Mouse (Mus musculus): ENCODE measurements around the gene Crcp. TPM values are rescaled to one million over a fixed set of nuclear protein-coding genes. Genes with fewer than 3 reads are reported as not detected.

Gene Crcp
- polyA plus RNA-seq, 1 experiment, result 25.7 TPM

GRCm38 (mm10) chr5:130007344-130007743, 21.7 kb upstream of the Crcp start:
- peak; percentile 15 for TF ChIP-seq CTCF (IDR thresholded peaks at IDR 0.05; ENCODE audit: low read depth, low read length)
- TF ChIP-seq POLR2A (IDR thresholded peaks at IDR 0.05; ENCODE audit: insufficient read depth, low read length), result no peak
- Histone ChIP-seq H3K36me3 (ENCODE audit: control insufficient read depth, insufficient read depth, low read length, poor library complexity, severe bottlenecking) (no peaks in the 10 kb centered on the region), H3K27ac (ENCODE audit: insufficient read depth, low read length) (no peak overlapping the region), H3K9me3 (replicated peaks; ENCODE audit: control insufficient read depth, insufficient read depth, low read length, poor library complexity, severe bottlenecking) (peaks cover 6% of the 10 kb centered on the region), H3K27me3 (ENCODE audit: control insufficient read depth, insufficient read depth, low read length, poor library complexity, severe bottlenecking) (no peaks in the 10 kb centered on the region), H3K4me1 (ENCODE audit: control insufficient read depth, insufficient read depth, low read length) (peaks cover 6% of the 10 kb centered on the region), H3K4me3 (ENCODE audit: low read depth, low read length) (no peak overlapping the region), H3K9ac (ENCODE audit: low read depth, poor library complexity, severe bottlenecking) (no peak overlapping the region)

GRCm38 (mm10) chr5:130008034-130008590, 21.0 kb upstream of the Crcp start:
- Histone ChIP-seq H3K27me3 (ENCODE audit: control insufficient read depth, insufficient read depth, low read length, poor library complexity, severe bottlenecking) (no peaks in the 10 kb centered on the region), H3K9me3 (replicated peaks; ENCODE audit: control insufficient read depth, insufficient read depth, low read length, poor library complexity, severe bottlenecking) (peaks cover 6% of the 10 kb centered on the region), H3K27ac (ENCODE audit: insufficient read depth, low read length) (no peak overlapping the region), H3K4me1 (ENCODE audit: control insufficient read depth, insufficient read depth, low read length) (peaks cover 3% of the 10 kb centered on the region), H3K36me3 (ENCODE audit: control insufficient read depth, insufficient read depth, low read length, poor library complexity, severe bottlenecking) (no peaks in the 10 kb centered on the region), H3K4me3 (ENCODE audit: low read depth, low read length) (no peak overlapping the region), H3K9ac (ENCODE audit: low read depth, poor library complexity, severe bottlenecking) (no peak overlapping the region)
- no peak for TF ChIP-seq EP300 (IDR thresholded peaks at IDR 0.05; ENCODE audit: insufficient read depth, low read depth, low read length)
- TF ChIP-seq CTCF (IDR thresholded peaks at IDR 0.05; ENCODE audit: low read depth, low read length), result no peak
- TF ChIP-seq POLR2A (IDR thresholded peaks at IDR 0.05; ENCODE audit: insufficient read depth, low read length), result no peak

- TF ChIP-seq EP300 (IDR thresholded peaks at IDR 0.05; ENCODE audit: insufficient read depth, low read depth, low read length) (no peak), CTCF (IDR thresholded peaks at IDR 0.05; ENCODE audit: low read depth, low read length) (no peak), POLR2A (IDR thresholded peaks at IDR 0.05; ENCODE audit: insufficient read depth, low read length) (no peak)
- H3K36me3 ChIP-seq (ENCODE audit: control insufficient read depth, insufficient read depth, low read length, poor library complexity, severe bottlenecking), result no peaks in the 10 kb centered on the region
- no peaks in the 10 kb centered on the region for H3K27me3 ChIP-seq (ENCODE audit: control insufficient read depth, insufficient read depth, low read length, poor library complexity, severe bottlenecking)
- H3K4me3 ChIP-seq (ENCODE audit: low read depth, low read length), result no peak overlapping the region
- peaks cover 6% of the 10 kb centered on the region for H3K9me3 ChIP-seq (replicated peaks; ENCODE audit: control insufficient read depth, insufficient read depth, low read length, poor library complexity, severe bottlenecking)
- no peak overlapping the region for H3K27ac ChIP-seq (ENCODE audit: insufficient read depth, low read length)
- no peaks in the 10 kb centered on the region for H3K4me1 ChIP-seq (ENCODE audit: control insufficient read depth, insufficient read depth, low read length)
- H3K9ac ChIP-seq (ENCODE audit: low read depth, poor library complexity, severe bottlenecking), result no peak overlapping the region
Measured at GRCm38 (mm10) chr5:130009784-130010183, 19.3 kb upstream of the Crcp start.

GRCm38 (mm10) chr5:130010961-130011360, 18.1 kb upstream of the Crcp start:
- TF ChIP-seq CTCF (IDR thresholded peaks at IDR 0.05; ENCODE audit: low read depth, low read length) (peak; percentile 48), POLR2A (IDR thresholded peaks at IDR 0.05; ENCODE audit: insufficient read depth, low read length) (no peak)
- Histone ChIP-seq H3K9ac (ENCODE audit: low read depth, poor library complexity, severe bottlenecking) (no peak overlapping the region), H3K9me3 (replicated peaks; ENCODE audit: control insufficient read depth, insufficient read depth, low read length, poor library complexity, severe bottlenecking) (peaks cover 6% of the 10 kb centered on the region), H3K4me1 (ENCODE audit: control insufficient read depth, insufficient read depth, low read length) (no peaks in the 10 kb centered on the region), H3K27ac (ENCODE audit: insufficient read depth, low read length) (no peak overlapping the region), H3K36me3 (ENCODE audit: control insufficient read depth, insufficient read depth, low read length, poor library complexity, severe bottlenecking) (no peaks in the 10 kb centered on the region), H3K27me3 (ENCODE audit: control insufficient read depth, insufficient read depth, low read length, poor library complexity, severe bottlenecking) (no peaks in the 10 kb centered on the region), H3K4me3 (ENCODE audit: low read depth, low read length) (no peak overlapping the region)

GRCm38 (mm10) chr5:130015104-130015503, 14.0 kb upstream of the Crcp start:
- Histone ChIP-seq H3K4me1 (ENCODE audit: control insufficient read depth, insufficient read depth, low read length) (no peaks in the 10 kb centered on the region), H3K9ac (ENCODE audit: low read depth, poor library complexity, severe bottlenecking) (no peak overlapping the region), H3K27ac (ENCODE audit: insufficient read depth, low read length) (no peak overlapping the region), H3K27me3 (ENCODE audit: control insufficient read depth, insufficient read depth, low read length, poor library complexity, severe bottlenecking) (no peaks in the 10 kb centered on the region), H3K36me3 (ENCODE audit: control insufficient read depth, insufficient read depth, low read length, poor library complexity, severe bottlenecking) (no peaks in the 10 kb centered on the region), H3K9me3 (replicated peaks; ENCODE audit: control insufficient read depth, insufficient read depth, low read length, poor library complexity, severe bottlenecking) (peaks cover 6% of the 10 kb centered on the region), H3K4me3 (ENCODE audit: low read depth, low read length) (no peak overlapping the region)
- TF ChIP-seq POLR2A (IDR thresholded peaks at IDR 0.05; ENCODE audit: insufficient read depth, low read length) (no peak), CTCF (IDR thresholded peaks at IDR 0.05; ENCODE audit: low read depth, low read length) (no peak)

- Histone ChIP-seq H3K9ac (ENCODE audit: low read depth, poor library complexity, severe bottlenecking) (no peak overlapping the region), H3K4me1 (ENCODE audit: control insufficient read depth, insufficient read depth, low read length) (no peaks in the 10 kb centered on the region), H3K4me3 (ENCODE audit: low read depth, low read length) (no peak overlapping the region), H3K27ac (ENCODE audit: insufficient read depth, low read length) (no peak overlapping the region), H3K9me3 (replicated peaks; ENCODE audit: control insufficient read depth, insufficient read depth, low read length, poor library complexity, severe bottlenecking) (no peaks in the 10 kb centered on the region), H3K36me3 (ENCODE audit: control insufficient read depth, insufficient read depth, low read length, poor library complexity, severe bottlenecking) (no peaks in the 10 kb centered on the region), H3K27me3 (ENCODE audit: control insufficient read depth, insufficient read depth, low read length, poor library complexity, severe bottlenecking) (no peaks in the 10 kb centered on the region)
- no peak for TF ChIP-seq POLR2A (IDR thresholded peaks at IDR 0.05; ENCODE audit: insufficient read depth, low read length)
- TF ChIP-seq EP300 (IDR thresholded peaks at IDR 0.05; ENCODE audit: insufficient read depth, low read depth, low read length), result no peak
- TF ChIP-seq CTCF (IDR thresholded peaks at IDR 0.05; ENCODE audit: low read depth, low read length), result no peak
Measured at GRCm38 (mm10) chr5:130019461-130019860, 9.6 kb upstream of the Crcp start.
